Mouse (Mus musculus) G1E (cell line): ENCODE results near the gene Trpm4. TPM values are rescaled to one million over a fixed set of nuclear protein-coding genes. Genes with fewer than 3 reads are reported as not detected.

Experiments
- ATAC-seq: 2 replicates; pipeline ENCODE4 v1.8.0; 2016; ENCODE audit warnings: mild to moderate bottlenecking; ENCODE audit not compliant: insufficient number of reproducible peaks, poor library complexity, low FRiP score, severe bottlenecking; ENCODE audit errors: extremely low read depth
- DNase-seq: peaks from one replicate; pipeline ENCODE4 v3.0.0; 2012; ENCODE audit warnings: low spot score
- H3K27me3 ChIP-seq: 2 replicates; pipeline ENCODE4 v1.6.1; 2012; ENCODE audit warnings: mild to moderate bottlenecking, low read length, inconsistent platforms; ENCODE audit not compliant: insufficient read depth
- H3K36me3 ChIP-seq: replicated peaks from 2 replicates; pipeline ENCODE3; 2012; ENCODE audit warnings: mild to moderate bottlenecking, inconsistent platforms
- H3K4me1 ChIP-seq: 2 replicates; pipeline ENCODE4 v1.6.1; 2012; ENCODE audit warnings: low read depth, low read length, inconsistent platforms, mixed read lengths; ENCODE audit not compliant: insufficient read depth
- H3K4me3 ChIP-seq: 2 replicates; pipeline ENCODE4 v1.5.1; 2012; ENCODE audit warnings: low read depth, mild to moderate bottlenecking, inconsistent platforms, low read length, moderate library complexity, mixed read lengths
- H3K9me3 ChIP-seq: replicated peaks from 2 replicates; pipeline ENCODE4 v1.6.1; 2012; ENCODE audit warnings: inconsistent platforms
- CTCF ChIP-seq: IDR thresholded peaks from 2 replicates; pipeline ENCODE4 v1.5.1; 2012; ENCODE audit warnings: low read depth, low read length, inconsistent platforms, mixed read lengths
- GATA1 ChIP-seq: IDR thresholded peaks from 2 replicates; pipeline ENCODE4 v1.6.1; 2012; ENCODE audit warnings: borderline replicate concordance, low read length, inconsistent platforms, mixed read lengths
- GATA2 ChIP-seq: IDR thresholded peaks from 2 replicates; pipeline ENCODE4 v1.6.1; 2012; ENCODE audit warnings: low read depth, low read length, inconsistent platforms, borderline replicate concordance
- POLR2AphosphoS5 ChIP-seq: IDR thresholded peaks from 2 replicates; pipeline ENCODE4 v1.6.1; 2012; ENCODE audit warnings: low read depth, low read length, inconsistent platforms; ENCODE audit not compliant: insufficient replicate concordance
- TAL1 ChIP-seq: conservative IDR thresholded peaks from 2 replicates; pipeline ENCODE4 v1.6.1; 2012; ENCODE audit warnings: low read depth, low read length, inconsistent platforms, mixed read lengths
- polyA plus RNA-seq: library from polyadenylated mRNA; stranded (reverse); fragments of >175 nt; gene quantifications from 2 replicates; pipeline ENCODE4 v1.2.3, GENCODE M21; 2012
- total RNA-seq, 2 experiments: library from RNA; stranded (forward) in 1 of 2; stranded (reverse) in 1 of 2; fragments of 200-1000 nt in 1 of 2; fragments of >200 nt in 1 of 2; fragmentation: Nextera tagmentation in 1 of 2; gene quantifications; 2 replicates each; pipeline ENCODE4 v1.2.3; 2014 to 2017

Gene Trpm4
- total and polyA plus RNA-seq, 3 experiments, result 0.21 to 0.49 TPM; not detected in 1

DNA sequence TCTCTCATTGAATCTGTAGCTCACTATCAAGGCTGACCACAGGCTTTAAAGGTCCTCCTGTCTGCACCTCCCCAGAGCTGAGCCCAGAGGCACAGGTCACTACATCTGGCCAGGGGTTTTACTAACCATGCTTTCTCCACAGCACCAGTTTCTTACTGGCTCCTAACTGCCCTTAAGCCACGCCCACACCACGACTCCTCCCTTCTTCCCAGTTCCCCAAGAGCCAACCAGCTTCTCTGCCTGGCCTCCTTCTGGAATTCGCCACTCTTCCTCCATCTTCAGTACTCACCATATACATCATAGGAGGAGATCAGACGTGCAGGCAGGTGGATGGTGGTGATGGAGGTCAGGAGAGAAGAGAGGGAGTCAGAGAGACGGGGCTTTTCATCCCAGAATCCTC is 19.5 kb upstream of the Trpm4 start:
- DNase-seq (no peak), ATAC-seq (no peak)
- no peaks in the 10 kb centered on the region for H3K9me3 ChIP-seq
- no peaks in the 10 kb centered on the region for H3K36me3 ChIP-seq
- no peak overlapping the region for H3K4me3 ChIP-seq
- TF ChIP-seq POLR2AphosphoS5, result no peak
- TF ChIP-seq TAL1, result no peak
- no peak for TF ChIP-seq GATA1
- TF ChIP-seq GATA2, result no peak
- no peak for TF ChIP-seq CTCF
- peaks cover 56% of the 10 kb centered on the region for H3K27me3 ChIP-seq
- H3K4me1 ChIP-seq, result peaks cover 6% of the 10 kb centered on the region

- no peak overlapping the region for H3K4me3 ChIP-seq
- no peaks in the 10 kb centered on the region for H3K36me3 ChIP-seq
- H3K9me3 ChIP-seq, result no peaks in the 10 kb centered on the region
- peaks cover 12% of the 10 kb centered on the region for H3K4me1 ChIP-seq
- H3K27me3 ChIP-seq, result peaks cover 44% of the 10 kb centered on the region
- TF ChIP-seq TAL1 (no peak), CTCF (no peak), GATA1 (no peak)
- no peak for ATAC-seq
- no peak for DNase-seq
These were observed 13.3 kb upstream of the Trpm4 start for GRCm38 (mm10) chr7:45346905-45347304.

- H3K36me3 ChIP-seq, result no peaks in the 10 kb centered on the region
- no peak for DNase-seq
- peaks cover 42% of the 10 kb centered on the region for H3K27me3 ChIP-seq
- ATAC-seq, result no peak
- peaks cover 34% of the 10 kb centered on the region for H3K4me1 ChIP-seq
- H3K4me3 ChIP-seq, result no peak overlapping the region
- no peaks in the 10 kb centered on the region for H3K9me3 ChIP-seq
- TF ChIP-seq TAL1 (no peak), CTCF (0 out of 2 replicates have a peak, but pooled peaks have one; percentile 20)
These were observed 10.0 kb upstream of the Trpm4 start for GRCm38 (mm10) chr7:45343543-45343942.

- no peaks in the 10 kb centered on the region for H3K36me3 ChIP-seq
- no peak for ATAC-seq
- DNase-seq, result no peak
- H3K4me3 ChIP-seq, result no peak overlapping the region
- no peak for TF ChIP-seq POLR2AphosphoS5
- TF ChIP-seq CTCF, result no peak
- TF ChIP-seq GATA2, result no peak
- no peak for TF ChIP-seq TAL1
- TF ChIP-seq GATA1, result no peak
- peaks cover 42% of the 10 kb centered on the region for H3K4me1 ChIP-seq
- H3K9me3 ChIP-seq, result no peaks in the 10 kb centered on the region
- peaks cover 44% of the 10 kb centered on the region for H3K27me3 ChIP-seq
These were observed 8.5 kb upstream of the Trpm4 start for GRCm38 (mm10) chr7:45342081-45342480.

DNA sequence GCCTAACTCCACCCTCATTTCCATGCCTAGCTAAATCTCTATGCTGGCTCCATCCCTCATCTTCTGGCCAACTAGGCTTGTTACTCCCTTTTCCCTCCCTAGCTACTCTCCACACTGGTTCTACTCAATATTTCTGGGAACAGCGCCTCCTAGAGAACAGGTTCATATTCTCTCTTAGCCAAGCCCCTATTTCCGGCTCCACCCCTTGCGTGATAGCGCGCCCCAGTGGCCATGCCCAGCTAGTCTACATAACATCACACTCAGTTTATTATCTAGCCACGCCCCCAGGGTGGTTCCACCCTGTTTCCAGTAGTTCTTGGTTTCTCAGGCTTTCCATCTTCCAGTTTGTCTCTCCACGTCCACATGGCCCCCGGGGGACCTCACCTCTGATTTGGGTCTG is 7.7 kb upstream of the Trpm4 start:
- H3K27me3 ChIP-seq, result peaks cover 37% of the 10 kb centered on the region

GRCm38 (mm10) chr7:45340669-45341068 is 7.1 kb upstream of the Trpm4 start:
- Histone ChIP-seq H3K9me3 (no peaks in the 10 kb centered on the region), H3K27me3 (peaks cover 39% of the 10 kb centered on the region), H3K4me3 (no peak overlapping the region), H3K4me1 (peaks cover 38% of the 10 kb centered on the region), H3K36me3 (no peaks in the 10 kb centered on the region)
- ATAC-seq, result no peak
- no peak for DNase-seq
- no peak for TF ChIP-seq GATA1
- no peak for TF ChIP-seq CTCF
- TF ChIP-seq TAL1, result no peak
- TF ChIP-seq GATA2, result no peak
- TF ChIP-seq POLR2AphosphoS5, result no peak

More for the DNA sequence above, 7.7 kb upstream of the Trpm4 start:
- Histone ChIP-seq H3K9me3 (no peaks in the 10 kb centered on the region), H3K4me1 (peaks cover 38% of the 10 kb centered on the region), H3K4me3 (no peak overlapping the region), H3K36me3 (no peaks in the 10 kb centered on the region)
- peak; percentile 22; the same call in 1 of the 2 replicates for ATAC-seq
- DNase-seq, result peak; percentile 69
- TF ChIP-seq TAL1 (no peak), GATA2 (no peak), CTCF (no peak), POLR2AphosphoS5 (no peak), GATA1 (no peak)

GRCm38 (mm10) chr7:45340066-45340442 is 6.5 kb upstream of the Trpm4 start:
- Histone ChIP-seq H3K36me3 (no peaks in the 10 kb centered on the region), H3K9me3 (no peaks in the 10 kb centered on the region), H3K4me1 (peaks cover 38% of the 10 kb centered on the region), H3K4me3 (no peak overlapping the region), H3K27me3 (peaks cover 41% of the 10 kb centered on the region)
- TF ChIP-seq TAL1 (no peak), GATA2 (no peak), POLR2AphosphoS5 (no peak), CTCF (no peak), GATA1 (no peak)
- ATAC-seq (no peak), DNase-seq (no peak)
